Mouse (Mus musculus) thymus, adult 2 months (tissue): ENCODE measurements at regions not wholly inside any gene's neighbourhood (a gene's known extent, or its start where the extent isn't known, plus 50 kb on each side); places are given as distances from the start of the nearest gene placed in this dataset.

Experiments
- CTCF ChIP-seq: fragments of 200-500 bp; IDR thresholded peaks from 2 replicates; pipeline ENCODE4 v1.5.1; 2012; ENCODE audit warnings: mild to moderate bottlenecking, control low read depth, low read length, moderate library complexity, borderline replicate concordance; ENCODE audit not compliant: control insufficient read depth, poor library complexity, insufficient read depth; ENCODE audit errors: extremely low read depth
- POLR2A ChIP-seq: fragments of 200-500 bp; IDR thresholded peaks from 2 replicates; pipeline ENCODE4 v1.6.1; 2012; ENCODE audit warnings: mild to moderate bottlenecking, low read length, control low read depth, moderate library complexity; ENCODE audit not compliant: control insufficient read depth, poor library complexity, insufficient read depth; ENCODE audit errors: extremely low read depth

GRCm38 (mm10) chr19:60397666-60398065, 70.4 kb downstream of the Prlhr start:
- TF ChIP-seq POLR2A (no peak), CTCF (no peak)
